Mouse (Mus musculus) intestine, embryonic 15.5 days (tissue): Measurements from ENCODE around the gene Flt3. TPM values are rescaled to one million over a fixed set of nuclear protein-coding genes. Genes with fewer than 3 reads are reported as not detected.

Source experiments
- ATAC-seq: fragments of 200-750 bp; cut with Nextera tagmentation; 2 replicates; pipeline ENCODE4 v1.8.0; 2017; ENCODE audit warnings: moderate TSS enrichment, moderate library complexity
- H3K27ac ChIP-seq: fragments of 300-500 bp; sonication (generic); 2 replicates; pipeline ENCODE4 v1.5.1; 2015; ENCODE audit warnings: mild to moderate bottlenecking, inconsistent platforms
- H3K27me3 ChIP-seq: fragments of 300-500 bp; sonication (generic); replicated peaks from 2 replicates; pipeline ENCODE4 v1.6.1; 2015; ENCODE audit warnings: inconsistent platforms
- H3K36me3 ChIP-seq: fragments of 300-500 bp; sonication (generic); 2 replicates; pipeline ENCODE4 v1.6.1; 2015; ENCODE audit warnings: inconsistent platforms
- H3K4me1 ChIP-seq: fragments of 300-500 bp; sonication (generic); replicated peaks from 2 replicates; pipeline ENCODE4 v1.6.1; 2015; ENCODE audit warnings: inconsistent platforms
- H3K4me2 ChIP-seq: fragments of 300-500 bp; sonication (generic); replicated peaks from 2 replicates; pipeline ENCODE4 v1.6.1; 2015; ENCODE audit warnings: mild to moderate bottlenecking, inconsistent platforms
- H3K4me3 ChIP-seq: fragments of 300-500 bp; sonication (generic); replicated peaks from 2 replicates; pipeline ENCODE4 v1.5.1; 2015; ENCODE audit warnings: inconsistent platforms
- H3K9ac ChIP-seq: fragments of 300-500 bp; sonication (generic); 2 replicates; pipeline ENCODE4 v1.6.1; 2015; ENCODE audit warnings: inconsistent platforms
- H3K9me3 ChIP-seq: fragments of 300-500 bp; sonication (generic); 2 replicates; pipeline ENCODE4 v1.6.1; 2016; ENCODE audit warnings: inconsistent platforms
- WGBS: fragments of 180-500 bp; shearing (Covaris S2); methylation state at CpG from one replicate; pipeline ENCODE4 v1.1.7; 2015; 5-methylcytosine and 5-hydroxymethylcytosine counted together
- polyA plus RNA-seq: library from polyadenylated mRNA; unstranded; fragments of >200 nt; fragmentation: Nextera tagmentation; extraction: Ambion mirVana; gene quantifications from 2 replicates; pipeline ENCODE4 v1.2.1, GENCODE M21; 2015

Flt3 gene
- polyA plus RNA-seq, 1 experiment from 2014 or later = 0.31 TPM

GRCm38 (mm10) chr5:147340741-147341414 lies 59.4 kb downstream of the Flt3 start:
- Histone ChIP-seq H3K4me2 (no peak overlapping the region), H3K4me1 (no peaks in the 10 kb centered on the region), H3K9ac (no peak overlapping the region), H3K27ac (no peak overlapping the region), H3K36me3 (no peaks in the 10 kb centered on the region), H3K9me3 (no peaks in the 10 kb centered on the region), H3K4me3 (no peak overlapping the region), H3K27me3 (no peaks in the 10 kb centered on the region)
- ATAC-seq = no peak
- 40% methylated on average over 13 of the region's 13 CpGs for WGBS

- no peak overlapping the region for H3K4me3 ChIP-seq
- ATAC-seq = no peak
- H3K9ac ChIP-seq = no peak overlapping the region
- WGBS = 83% methylated on average over 11 of the region's 11 CpGs
- no peaks in the 10 kb centered on the region for H3K36me3 ChIP-seq
- H3K27ac ChIP-seq = no peak overlapping the region
- H3K4me2 ChIP-seq = no peak overlapping the region
- H3K27me3 ChIP-seq = no peaks in the 10 kb centered on the region
- H3K4me1 ChIP-seq = no peaks in the 10 kb centered on the region
- H3K9me3 ChIP-seq = no peaks in the 10 kb centered on the region
These were observed 60.7 kb downstream of the Flt3 start for GRCm38 (mm10) chr5:147339560-147339959.

- Histone ChIP-seq H3K36me3 (no peaks in the 10 kb centered on the region), H3K27me3 (no peaks in the 10 kb centered on the region), H3K9me3 (no peaks in the 10 kb centered on the region), H3K4me2 (no peak overlapping the region), H3K4me1 (no peaks in the 10 kb centered on the region), H3K4me3 (no peak overlapping the region), H3K27ac (no peak overlapping the region), H3K9ac (no peak overlapping the region)
- ATAC-seq = no peak
- 54% methylated on average over 9 of the region's 9 CpGs for WGBS
These were observed 61.3 kb downstream of the Flt3 start for GRCm38 (mm10) chr5:147338967-147339366.

GRCm38 (mm10) chr5:147332711-147333110 lies 67.6 kb downstream of the Flt3 start:
- Histone ChIP-seq H3K36me3 (no peaks in the 10 kb centered on the region), H3K27me3 (no peaks in the 10 kb centered on the region), H3K4me2 (no peak overlapping the region), H3K9ac (no peak overlapping the region), H3K27ac (no peak overlapping the region), H3K4me1 (no peaks in the 10 kb centered on the region), H3K4me3 (no peak overlapping the region), H3K9me3 (no peaks in the 10 kb centered on the region)
- 29% methylated on average over 7 of the region's 7 CpGs for WGBS
- ATAC-seq = 0 out of 2 replicates have a peak, but pooled peaks have one; percentile 31

GRCm38 (mm10) chr5:147331547-147331946 lies 68.7 kb downstream of the Flt3 start:
- WGBS = 47% methylated on average over 2 of the region's 2 CpGs

GRCm38 (mm10) chr5:147329946-147330345 lies 70.3 kb downstream of the Flt3 start:
- H3K36me3 ChIP-seq = no peaks in the 10 kb centered on the region
- no peaks in the 10 kb centered on the region for H3K9me3 ChIP-seq
- H3K4me3 ChIP-seq = no peak overlapping the region
- H3K27me3 ChIP-seq = no peaks in the 10 kb centered on the region
- H3K4me1 ChIP-seq = no peaks in the 10 kb centered on the region
- H3K4me2 ChIP-seq = no peak overlapping the region
- H3K27ac ChIP-seq = no peak overlapping the region
- no peak for ATAC-seq
- no peak overlapping the region for H3K9ac ChIP-seq
- WGBS = 88% methylated on average over 11 of the region's 11 CpGs

More at GRCm38 (mm10) chr5:147331547-147331946, 68.7 kb downstream of the Flt3 start:
- H3K27ac ChIP-seq = no peak overlapping the region
- H3K9me3 ChIP-seq = no peaks in the 10 kb centered on the region
- no peak overlapping the region for H3K9ac ChIP-seq
- ATAC-seq = no peak
- no peak overlapping the region for H3K4me2 ChIP-seq
- no peak overlapping the region for H3K4me3 ChIP-seq
- H3K4me1 ChIP-seq = no peaks in the 10 kb centered on the region
- no peaks in the 10 kb centered on the region for H3K36me3 ChIP-seq
- no peaks in the 10 kb centered on the region for H3K27me3 ChIP-seq

GRCm38 (mm10) chr5:147327636-147328035 lies 72.7 kb downstream of the Flt3 start:
- no peak overlapping the region for H3K9ac ChIP-seq
- no peaks in the 10 kb centered on the region for H3K9me3 ChIP-seq
- no peak for ATAC-seq
- no peak overlapping the region for H3K4me3 ChIP-seq
- H3K36me3 ChIP-seq = no peaks in the 10 kb centered on the region
- 0 out of 2 replicates have a peak, but pooled peaks cover 3% of the 10 kb centered on the region for H3K4me1 ChIP-seq
- H3K27me3 ChIP-seq = 0 out of 2 replicates have a peak, but pooled peaks cover 2% of the 10 kb centered on the region
- WGBS = 91% methylated on average over 5 of the region's 5 CpGs
- no peak overlapping the region for H3K4me2 ChIP-seq
- no peak overlapping the region for H3K27ac ChIP-seq

GRCm38 (mm10) chr5:147325931-147326330 lies 74.4 kb downstream of the Flt3 start:
- 72% methylated on average over 11 of the region's 11 CpGs for WGBS
- no peaks in the 10 kb centered on the region for H3K9me3 ChIP-seq
- H3K27ac ChIP-seq = no peak overlapping the region
- H3K27me3 ChIP-seq = peaks cover 10% of the 10 kb centered on the region; the same call in 1 of the 2 replicates
- H3K9ac ChIP-seq = no peak overlapping the region
- no peaks in the 10 kb centered on the region for H3K36me3 ChIP-seq
- 0 out of 2 replicates have a peak, but pooled peaks cover 3% of the 10 kb centered on the region for H3K4me1 ChIP-seq
- no peak overlapping the region for H3K4me3 ChIP-seq
- H3K4me2 ChIP-seq = no peak overlapping the region
- no peak for ATAC-seq

- Histone ChIP-seq H3K4me2 (peak overlapping the region; percentile 26; the same call in 1 of the 2 replicates), H3K27me3 (peaks cover 20% of the 10 kb centered on the region), H3K27ac (no peak overlapping the region), H3K4me1 (0 out of 2 replicates have a peak, but pooled peaks cover 3% of the 10 kb centered on the region), H3K9me3 (no peaks in the 10 kb centered on the region), H3K36me3 (no peaks in the 10 kb centered on the region), H3K4me3 (no peak overlapping the region), H3K9ac (no peak overlapping the region)
- 13% methylated on average over 17 of the region's 17 CpGs for WGBS
- peak; percentile 61 for ATAC-seq
These were observed 76.9 kb downstream of the Flt3 start for GRCm38 (mm10) chr5:147323237-147323917.

GRCm38 (mm10) chr5:147322183-147322582 lies 78.1 kb downstream of the Flt3 start, which contains the start of gene Urad:
Gene Urad, minus strand, starts transcription at chr5:147322440.
- WGBS = 53% methylated on average over 8 of the region's 8 CpGs
- H3K4me3 ChIP-seq = no peak within 1 kb of the TSS
- peak within 1 kb of the TSS; percentile 26; the same call in 1 of the 2 replicates for H3K4me2 ChIP-seq
- H3K36me3 ChIP-seq = no peaks in the 10 kb centered on the region
- no peak within 1 kb of the TSS for H3K9ac ChIP-seq
- H3K9me3 ChIP-seq = no peaks in the 10 kb centered on the region
- no peak for ATAC-seq
- H3K4me1 ChIP-seq = 0 out of 2 replicates have a peak, but pooled peaks cover 3% of the 10 kb centered on the region
- H3K27me3 ChIP-seq = peaks cover 30% of the 10 kb centered on the region
- H3K27ac ChIP-seq = no peak within 1 kb of the TSS

- Histone ChIP-seq H3K4me2 (no peak overlapping the region), H3K27ac (no peak overlapping the region), H3K27me3 (peaks cover 54% of the 10 kb centered on the region), H3K9me3 (no peaks in the 10 kb centered on the region), H3K4me3 (no peak overlapping the region), H3K4me1 (0 out of 2 replicates have a peak, but pooled peaks cover 3% of the 10 kb centered on the region), H3K36me3 (no peaks in the 10 kb centered on the region), H3K9ac (no peak overlapping the region)
- ATAC-seq = peak; percentile 15; the same call in 1 of the 2 replicates
These were observed 80.6 kb downstream of the Flt3 start for GRCm38 (mm10) chr5:147319653-147320052.

- peak; percentile 13 for ATAC-seq
- Histone ChIP-seq H3K27ac (peak overlapping the region; percentile 51; the same call in 1 of the 2 replicates), H3K4me1 (no peaks in the 10 kb centered on the region), H3K36me3 (no peaks in the 10 kb centered on the region), H3K9me3 (no peaks in the 10 kb centered on the region), H3K9ac (no peak overlapping the region), H3K4me2 (0 out of 2 replicates have a peak overlapping the region, but pooled peaks have one; percentile 34), H3K4me3 (no peak overlapping the region), H3K27me3 (peaks cover 69% of the 10 kb centered on the region)
- 28% methylated on average over 7 of the region's 7 CpGs for WGBS
These were observed 82.3 kb downstream of the Flt3 start for GRCm38 (mm10) chr5:147317991-147318390.
